Mouse (Mus musculus): ENCODE data around the gene Olfr1417.
A peak's percentile ranks its signal among the peaks of the same experiment; 100 is the strongest.

- peak; percentile 76 for TF ChIP-seq CTCF (IDR thresholded peaks at IDR 0.05; ENCODE audit: low read depth)
- no peak for TF ChIP-seq EP300 (IDR thresholded peaks at IDR 0.05; ENCODE audit: low read depth)
Measured at GRCm38 (mm10) chr19:11777191-11777865, 61.7 kb downstream of the Olfr1417 start.
